Mouse (Mus musculus) spleen, adult 2 months (tissue): Measurements from ENCODE around the gene Nucb2.

Experiments
- CTCF ChIP-seq: fragments of 200-500 bp; IDR thresholded peaks from 2 replicates; pipeline ENCODE4 v1.5.1; 2011; ENCODE audit warnings: mild to moderate bottlenecking, inconsistent platforms; ENCODE audit not compliant: insufficient read depth, insufficient read length, insufficient replicate concordance; ENCODE audit errors: extremely low read depth
- POLR2A ChIP-seq: fragments of 200-500 bp; IDR thresholded peaks from 2 replicates; pipeline ENCODE4 v1.6.1; 2011; ENCODE audit warnings: low read depth, low read length, inconsistent platforms

DNA sequence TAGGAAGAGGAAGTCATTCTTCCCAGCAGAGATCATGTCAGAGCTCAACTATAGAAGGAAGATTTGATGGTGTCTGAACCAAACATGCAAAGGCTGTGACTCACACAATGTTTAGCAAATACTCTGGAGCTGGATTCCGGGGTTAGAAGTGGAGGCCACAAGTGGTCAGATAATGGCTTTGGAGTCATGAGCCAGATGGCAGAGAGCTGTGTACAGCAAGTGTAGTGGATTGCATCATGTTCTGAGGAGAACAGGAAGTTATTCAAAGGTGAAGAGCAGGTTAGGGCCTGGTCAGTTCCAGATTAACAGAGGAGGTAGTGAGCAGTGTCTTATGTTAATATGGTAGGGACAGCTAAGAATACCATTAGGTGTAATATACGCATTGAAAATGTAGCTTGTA lies 20.4 kb downstream of the Nucb2 start:
- TF ChIP-seq POLR2A = no peak
- no peak for TF ChIP-seq CTCF
